16 mouse cellular contexts compared by ENCODE assay signal in the genomic region with DNA sequence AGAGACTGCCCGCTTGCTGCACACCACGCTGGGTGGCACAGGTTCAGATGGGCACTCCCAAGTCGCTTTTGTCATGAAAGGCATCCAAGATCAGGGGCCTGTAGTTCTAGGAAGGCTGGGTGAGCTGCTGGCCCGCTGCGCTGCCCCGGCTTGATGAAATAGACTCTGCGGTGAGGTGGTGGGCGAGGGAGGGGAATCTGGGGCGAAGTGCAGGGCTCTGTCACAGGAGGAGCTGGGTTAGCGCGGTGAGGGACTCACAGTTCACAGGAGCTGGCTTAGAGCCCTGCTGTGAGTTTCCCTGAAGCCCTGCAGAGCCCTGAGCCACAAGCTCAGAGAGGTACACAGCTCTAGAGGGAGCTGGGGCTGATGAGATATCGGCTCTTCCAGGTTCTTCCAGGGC. TPM values are rescaled to one million over a fixed set of nuclear protein-coding genes. Genes with fewer than 3 reads are reported as not detected.
A peak's percentile ranks its signal among the peaks of the same experiment; 100 is the strongest.
DNase-seq lines count a peak whose midpoint lies in the region; ATAC-seq and TF ChIP-seq lines count a peak whose summit lies in the region.
"Had no signal": no experiment of that assay in that cellular context is flagged by ENCODE, and none has a peak within 500 bp of the region (broad histone marks: within the 10 kb centered on the region; RNA-seq: fewer than 3 reads in every experiment).

No protein-coding gene starts in this region.

- ATAC-seq in midbrain, embryonic 16.5 days: no peak
- no peak for ATAC-seq in midbrain, embryonic 11.5 days (ENCODE audit: low FRiP score)
- ATAC-seq in stomach, embryonic 16.5 days (ENCODE audit: insufficient read depth, low FRiP score): no peak
- no peak for ATAC-seq in erythroblast, adult 5-6 weeks (replicated peaks; ENCODE audit: low FRiP score, poor library complexity, severe bottlenecking)
- ATAC-seq: forebrain, embryonic 14.5 days had no signal

- no peak overlapping the region for H3K4me3 ChIP-seq in kidney, adult 2 months (ENCODE audit: insufficient read depth, low read depth, low read length)
- no peak overlapping the region for H3K4me3 ChIP-seq in midbrain, embryonic 16.5 days (ENCODE audit: low read depth, low read length)
- H3K4me3 ChIP-seq in midbrain, embryonic 11.5 days (ENCODE audit: low read depth, low read length): no peak overlapping the region
- H3K4me3 ChIP-seq in stomach, embryonic 16.5 days (replicated peaks; ENCODE audit: low read length): no peak overlapping the region
- H3K4me3 ChIP-seq: heart, embryonic 13.5 days; liver, embryonic 15.5 days; neural tube, embryonic 13.5 days had no signal

- H3K4me1 ChIP-seq in kidney, adult 2 months (ENCODE audit: control insufficient read depth, insufficient read depth, low read length): peaks cover 45% of the 10 kb centered on the region
- H3K4me1 ChIP-seq in midbrain, embryonic 16.5 days (ENCODE audit: control insufficient read depth, insufficient read depth, low read length): peaks cover 12% of the 10 kb centered on the region
- peaks cover 6% of the 10 kb centered on the region for H3K4me1 ChIP-seq in midbrain, embryonic 11.5 days (ENCODE audit: control insufficient read depth, insufficient read depth, low read length)
- peaks cover 3% of the 10 kb centered on the region; the same call in 1 of the 2 replicates for H3K4me1 ChIP-seq in stomach, embryonic 16.5 days (ENCODE audit: control insufficient read depth, insufficient read depth, low read length)

- H3K27ac ChIP-seq in kidney, adult 2 months (ENCODE audit: insufficient read depth, low read depth, low read length): peak overlapping the region; percentile 28; the same call in 1 of the 2 replicates
- H3K27ac ChIP-seq in midbrain, embryonic 16.5 days (ENCODE audit: low read length): no peak overlapping the region
- H3K27ac ChIP-seq in midbrain, embryonic 11.5 days (ENCODE audit: low read depth, low read length): no peak overlapping the region
- peak overlapping the region; percentile 34 for H3K27ac ChIP-seq in stomach, embryonic 16.5 days (ENCODE audit: low read length)
- H3K27ac ChIP-seq: heart, embryonic 13.5 days; liver, embryonic 15.5 days; neural tube, embryonic 13.5 days had no signal

- no peak overlapping the region for H3K4me2 ChIP-seq in midbrain, embryonic 16.5 days (ENCODE audit: low read length)
- no peak overlapping the region for H3K4me2 ChIP-seq in midbrain, embryonic 11.5 days
- H3K4me2 ChIP-seq in stomach, embryonic 16.5 days (ENCODE audit: low read depth, low read length): no peak overlapping the region
- H3K4me2 ChIP-seq: heart, embryonic 13.5 days; liver, embryonic 15.5 days; neural tube, embryonic 13.5 days had no signal

- peak; percentile 75 for DNase-seq in kidney, adult 2 months
- no peak for DNase-seq in kidney, adult 18-20 months
- no peak for DNase-seq in midbrain, embryonic 11.5 days (ENCODE audit: low spot score, missing footprints)
- peak; percentile 51 for DNase-seq in kidney, postnatal 10 days
- DNase-seq: adrenal gland, adult 2 months; cerebellum, adult 2 months; heart, postnatal 4 days; lung, postnatal 4 days; midbrain, embryonic 14.5 days had no signal

- no peak for TF ChIP-seq CTCF in kidney, adult 2 months (conservative IDR thresholded peaks at IDR 0.05; ENCODE audit: insufficient read depth, insufficient read length, low read depth, low read length)

- 48% methylated on average over 12 of the region's 12 CpGs for WGBS in kidney, adult 2 months
- 14% methylated on average over 12 of the region's 12 CpGs for WGBS in midbrain, embryonic 16.5 days
- 13% methylated on average over 12 of the region's 12 CpGs for WGBS in midbrain, embryonic 11.5 days
- WGBS in stomach, embryonic 16.5 days: 49% methylated on average over 12 of the region's 12 CpGs

- TF ChIP-seq POLR2A in kidney, adult 2 months (IDR thresholded peaks at IDR 0.05; ENCODE audit: low read depth, low read length): no peak

- no peaks in the 10 kb centered on the region for H3K36me3 ChIP-seq in kidney, adult 2 months (ENCODE audit: control insufficient read depth, insufficient read depth, low read length)
- no peaks in the 10 kb centered on the region for H3K36me3 ChIP-seq in midbrain, embryonic 16.5 days (ENCODE audit: control insufficient read depth, insufficient read depth, low read length)
- no peaks in the 10 kb centered on the region for H3K36me3 ChIP-seq in midbrain, embryonic 11.5 days (ENCODE audit: control insufficient read depth, insufficient read depth, low read length)
- H3K36me3 ChIP-seq in stomach, embryonic 16.5 days (ENCODE audit: control insufficient read depth, insufficient read depth, low read length): 0 out of 2 replicates have a peak, but pooled peaks cover 4% of the 10 kb centered on the region
- H3K36me3 ChIP-seq: heart, embryonic 13.5 days; neural tube, embryonic 13.5 days had no signal

- H3K9ac ChIP-seq in midbrain, embryonic 16.5 days (ENCODE audit: low read depth, low read length): peak overlapping the region; percentile 4; the same call in 1 of the 2 replicates
- H3K9ac ChIP-seq in midbrain, embryonic 11.5 days (ENCODE audit: low read length): no peak overlapping the region
- H3K9ac ChIP-seq in stomach, embryonic 16.5 days (ENCODE audit: low read length): no peak overlapping the region
- H3K9ac ChIP-seq: heart, embryonic 13.5 days; liver, embryonic 15.5 days had no signal

- H3K27me3 ChIP-seq in kidney, adult 2 months (replicated peaks; ENCODE audit: control insufficient read depth, insufficient read depth, low read length): no peaks in the 10 kb centered on the region
- H3K27me3 ChIP-seq in midbrain, embryonic 16.5 days (ENCODE audit: control insufficient read depth, insufficient read depth, low read depth, low read length): peaks cover 27% of the 10 kb centered on the region
- H3K27me3 ChIP-seq in midbrain, embryonic 11.5 days (ENCODE audit: control insufficient read depth, insufficient read depth, low read length): peaks cover 27% of the 10 kb centered on the region
- H3K27me3 ChIP-seq in stomach, embryonic 16.5 days (ENCODE audit: control insufficient read depth, insufficient read depth, low read length): no peaks in the 10 kb centered on the region
- H3K27me3 ChIP-seq: liver, embryonic 15.5 days had no signal

- no peaks in the 10 kb centered on the region for H3K9me3 ChIP-seq in midbrain, embryonic 16.5 days (replicated peaks; ENCODE audit: control insufficient read depth, low read length, poor library complexity, severe bottlenecking)
- no peaks in the 10 kb centered on the region for H3K9me3 ChIP-seq in midbrain, embryonic 11.5 days (ENCODE audit: control insufficient read depth, low read length)
- no peaks in the 10 kb centered on the region for H3K9me3 ChIP-seq in stomach, embryonic 16.5 days (replicated peaks; ENCODE audit: control insufficient read depth, low read length)
- H3K9me3 ChIP-seq: heart, embryonic 13.5 days; liver, embryonic 15.5 days; neural tube, embryonic 13.5 days had no signal

RNA-seq across cellular contexts. Expression of a gene that starts 5.4 kb away (rescaled TPM):
- polyA plus RNA-seq in kidney, adult 2 months (2012; rRNA removed): 68.6 and 81.9 TPM in 2 replicates
- polyA plus RNA-seq in midbrain, embryonic 16.5 days (2015; fragmentation: Nextera tagmentation; extraction: Ambion mirVana): 4.2 and 6.4 TPM in 2 replicates
- polyA plus RNA-seq in midbrain, embryonic 11.5 days (2014; fragmentation: Nextera tagmentation; extraction: Ambion mirVana): 3.0 and 3.1 TPM in 2 replicates
- polyA plus RNA-seq in stomach, embryonic 16.5 days (2015; fragmentation: Nextera tagmentation; extraction: Ambion mirVana): 10.7 and 11.1 TPM in 2 replicates
- total RNA-seq in erythroblast, adult 5-6 weeks (2015; ENCODE audit: low replicate concordance): 17.9 and 19.0 TPM in 2 replicates
- total RNA-seq in erythroblast, adult 5-6 weeks (2017; ENCODE audit: low replicate concordance): 16.3 and 35.7 TPM in 2 replicates

RNA-seq across cellular contexts. Expression of a gene that starts 22.4 kb away (rescaled TPM):
- polyA plus RNA-seq in kidney, adult 2 months (2012; rRNA removed): 159 and 170 TPM in 2 replicates
- polyA plus RNA-seq in midbrain, embryonic 16.5 days (2015; fragmentation: Nextera tagmentation; extraction: Ambion mirVana): 44.6 and 48.1 TPM in 2 replicates
- 72.9 and 75.0 TPM in 2 replicates for polyA plus RNA-seq in midbrain, embryonic 11.5 days (2014; fragmentation: Nextera tagmentation; extraction: Ambion mirVana)
- 132 and 136 TPM in 2 replicates for polyA plus RNA-seq in stomach, embryonic 16.5 days (2015; fragmentation: Nextera tagmentation; extraction: Ambion mirVana)
- total RNA-seq in erythroblast, adult 5-6 weeks (2015; ENCODE audit: low replicate concordance): 7.5 and 14.2 TPM in 2 replicates
- total RNA-seq in erythroblast, adult 5-6 weeks (2017; ENCODE audit: low replicate concordance): 12.3 and 15.8 TPM in 2 replicates

Comparison
In these comparisons a context has a peak if more than half of its experiments do, and no peak if none do; other contexts are left out.
1. DNase-seq: peak in kidney, adult 2 months (single experiment) and kidney, postnatal 10 days (single experiment); none in kidney, adult 18-20 months (single experiment) and midbrain, embryonic 11.5 days (single experiment).
2. H3K27ac ChIP-seq: peak in kidney, adult 2 months (single experiment) and stomach, embryonic 16.5 days (single experiment); none in midbrain, embryonic 16.5 days (single experiment) and midbrain, embryonic 11.5 days (single experiment).